Mouse (Mus musculus) kidney, embryonic 16.5 days (tissue): Measurements from ENCODE around the gene Lefty2. TPM values are rescaled to one million over a fixed set of nuclear protein-coding genes. Genes with fewer than 3 reads are reported as not detected.
"Not testable (repeated sequence)": the region's sequence is repeated elsewhere in the genome, so short reads cannot be mapped to it uniquely, and the experiment has no call there.

ENCODE experiments used
- ATAC-seq: fragments of 200-750 bp; cut with Nextera tagmentation; 2 replicates; pipeline ENCODE4 v1.8.0; 2017; ENCODE audit warnings: moderate TSS enrichment; ENCODE audit not compliant: low FRiP score, low TSS enrichment
- H3K27ac ChIP-seq: fragments of 300-500 bp; sonication (generic); 2 replicates; pipeline ENCODE4 v1.5.1; 2014; ENCODE audit warnings: low read length
- H3K27me3 ChIP-seq: fragments of 300-500 bp; sonication (generic); 2 replicates; pipeline ENCODE4 v1.6.1; 2014; ENCODE audit warnings: low read length, control low read depth, mixed read lengths; ENCODE audit not compliant: insufficient read depth
- H3K36me3 ChIP-seq: fragments of 300-500 bp; sonication (generic); 2 replicates; pipeline ENCODE4 v1.6.1; 2014; ENCODE audit warnings: low read length, control low read depth, mixed read lengths; ENCODE audit not compliant: insufficient read depth
- H3K4me1 ChIP-seq: fragments of 300-500 bp; sonication (generic); 2 replicates; pipeline ENCODE4 v1.6.1; 2014; ENCODE audit warnings: low read length, control low read depth, mixed read lengths; ENCODE audit not compliant: insufficient read depth
- H3K4me2 ChIP-seq: fragments of 300-500 bp; sonication (generic); replicated peaks from 2 replicates; pipeline ENCODE4 v1.6.1; 2014; ENCODE audit warnings: low read depth, low read length
- H3K4me3 ChIP-seq: fragments of 300-500 bp; sonication (generic); 2 replicates; pipeline ENCODE4 v1.5.1; 2014; ENCODE audit warnings: mild to moderate bottlenecking, low read length
- H3K9ac ChIP-seq: fragments of 300-500 bp; sonication (generic); replicated peaks from 2 replicates; pipeline ENCODE4 v1.6.1; 2014; ENCODE audit warnings: low read length
- H3K9me3 ChIP-seq: fragments of 300-500 bp; sonication (generic); 2 replicates; pipeline ENCODE4 v1.6.1; 2016; ENCODE audit warnings: low read length, control low read depth
- WGBS: fragments of 180-500 bp; shearing (Covaris S2); extraction: QIAGEN DNeasy Blood & Tissue Kit; methylation state at CpG from one replicate; pipeline ENCODE4 v1.1.7; 2014; 5-methylcytosine and 5-hydroxymethylcytosine counted together
- polyA plus RNA-seq: library from polyadenylated mRNA; unstranded; fragments of >200 nt; fragmentation: Nextera tagmentation; extraction: Ambion mirVana; gene quantifications from 2 replicates; pipeline ENCODE4 v1.2.1, GENCODE M21; 2015

Lefty2 gene
- polyA plus RNA-seq, 1 experiment from 2014 or later = 0.12 TPM

DNA sequence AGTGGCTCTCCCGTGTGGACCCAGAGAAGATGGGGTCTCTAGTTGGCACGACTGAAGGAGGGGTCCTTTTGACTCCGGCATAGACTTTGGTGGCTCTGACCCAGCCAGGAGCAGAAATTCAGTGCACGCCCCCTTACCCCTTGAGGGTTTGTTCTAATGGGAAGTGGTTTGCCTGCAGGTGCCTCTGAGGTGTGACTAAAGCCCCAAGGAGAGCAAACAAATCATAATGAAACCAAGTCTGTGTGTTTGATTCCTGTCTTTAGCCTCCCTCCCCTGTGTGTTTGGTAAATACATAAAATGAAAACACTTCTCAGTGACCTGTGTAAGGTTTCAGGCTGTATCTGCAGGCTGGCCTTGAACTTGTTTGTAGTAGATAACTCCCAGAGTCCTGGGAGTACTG is 33.4 kb downstream of the Lefty2 start:
- no peaks in the 10 kb centered on the region; the same call in 1 of the 2 replicates for H3K27me3 ChIP-seq
- no peaks in the 10 kb centered on the region for H3K9me3 ChIP-seq
- H3K27ac ChIP-seq = no peak overlapping the region
- no peaks in the 10 kb centered on the region for H3K4me1 ChIP-seq
- no peaks in the 10 kb centered on the region for H3K36me3 ChIP-seq
- H3K4me3 ChIP-seq = no peak overlapping the region
- WGBS = 70% methylated on average over 4 of the region's 4 CpGs
- ATAC-seq = no peak
- no peak overlapping the region for H3K4me2 ChIP-seq
- no peak overlapping the region for H3K9ac ChIP-seq

DNA sequence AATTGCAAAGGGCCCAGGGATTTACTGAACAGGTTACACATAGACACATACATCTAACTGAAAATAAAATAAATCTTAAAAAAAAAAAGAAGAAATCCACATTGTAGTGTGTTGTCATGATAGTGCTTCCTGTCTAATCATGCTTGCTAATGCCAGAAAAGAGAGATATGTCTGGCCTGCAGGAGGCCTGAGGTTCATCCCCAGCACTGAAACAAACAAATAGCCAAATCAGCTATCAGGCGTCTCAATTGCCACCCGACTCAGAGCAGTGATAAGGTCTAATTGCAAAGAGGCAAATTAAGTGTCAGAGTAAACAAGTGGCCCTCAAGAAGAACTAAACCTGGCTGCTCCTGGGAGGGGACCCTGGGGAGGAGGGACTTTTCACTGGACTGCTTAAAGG is 36.7 kb downstream of the Lefty2 start:
- WGBS = 38% methylated on average over 2 of the region's 2 CpGs
- Histone ChIP-seq H3K27ac (no peak overlapping the region), H3K9me3 (no peaks in the 10 kb centered on the region), H3K36me3 (no peaks in the 10 kb centered on the region), H3K9ac (no peak overlapping the region), H3K4me2 (no peak overlapping the region), H3K4me3 (no peak overlapping the region), H3K4me1 (no peaks in the 10 kb centered on the region), H3K27me3 (peaks cover 18% of the 10 kb centered on the region)
- ATAC-seq = no peak

DNA sequence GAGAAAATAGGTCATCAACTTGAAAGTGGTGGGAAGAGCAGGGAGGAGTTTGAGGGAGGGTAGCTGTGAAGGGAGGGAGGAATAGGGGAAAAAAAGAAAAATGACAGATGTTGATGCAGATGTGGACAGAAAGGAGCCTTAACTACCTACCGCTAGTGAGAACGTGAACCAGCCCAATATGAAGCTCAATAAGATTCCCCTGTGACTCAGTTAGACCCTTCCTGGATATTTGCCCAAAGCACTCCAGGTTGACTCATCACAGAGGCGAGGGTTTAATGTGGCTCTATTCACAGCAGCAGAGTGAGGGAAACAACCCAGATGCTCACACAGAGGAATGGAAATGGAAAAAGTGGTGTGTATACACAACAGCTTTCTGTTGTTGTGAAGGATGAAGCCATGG is 38.2 kb downstream of the Lefty2 start:
- no peak overlapping the region for H3K4me2 ChIP-seq
- no peaks in the 10 kb centered on the region for H3K9me3 ChIP-seq
- H3K9ac ChIP-seq = no peak overlapping the region
- H3K4me3 ChIP-seq = no peak overlapping the region
- H3K4me1 ChIP-seq = no peaks in the 10 kb centered on the region
- H3K36me3 ChIP-seq = no peaks in the 10 kb centered on the region
- peaks cover 33% of the 10 kb centered on the region for H3K27me3 ChIP-seq
- 76% methylated on average over 3 of the region's 3 CpGs for WGBS
- no peak overlapping the region for H3K27ac ChIP-seq
- ATAC-seq = no peak

DNA sequence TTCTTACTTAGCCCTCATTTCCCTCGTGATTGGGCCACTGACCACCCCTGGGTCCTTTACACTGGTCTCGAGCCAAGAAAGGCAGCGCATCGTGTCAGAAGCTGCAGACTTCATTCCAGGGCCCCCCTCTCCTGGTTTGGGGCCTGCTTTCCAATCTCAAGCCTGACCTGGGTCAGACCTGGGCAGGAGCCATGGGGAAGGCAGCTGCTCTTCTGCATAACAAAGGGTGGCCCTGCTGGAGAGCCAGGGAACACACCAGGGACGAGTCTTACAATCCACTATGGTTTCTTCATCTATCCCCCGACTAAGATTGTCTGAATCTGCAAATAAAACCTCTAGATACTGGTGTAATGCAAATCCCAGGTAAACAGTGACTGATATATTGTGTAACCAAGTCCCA is 40.8 kb downstream of the Lefty2 start:
- Histone ChIP-seq H3K36me3 (no peaks in the 10 kb centered on the region), H3K27ac (no peak overlapping the region), H3K9me3 (no peaks in the 10 kb centered on the region), H3K4me2 (no peak overlapping the region), H3K4me1 (no peaks in the 10 kb centered on the region), H3K27me3 (peaks cover 43% of the 10 kb centered on the region), H3K4me3 (no peak overlapping the region), H3K9ac (no peak overlapping the region)
- no peak for ATAC-seq
- WGBS = 31% methylated on average over 6 of the region's 6 CpGs

DNA sequence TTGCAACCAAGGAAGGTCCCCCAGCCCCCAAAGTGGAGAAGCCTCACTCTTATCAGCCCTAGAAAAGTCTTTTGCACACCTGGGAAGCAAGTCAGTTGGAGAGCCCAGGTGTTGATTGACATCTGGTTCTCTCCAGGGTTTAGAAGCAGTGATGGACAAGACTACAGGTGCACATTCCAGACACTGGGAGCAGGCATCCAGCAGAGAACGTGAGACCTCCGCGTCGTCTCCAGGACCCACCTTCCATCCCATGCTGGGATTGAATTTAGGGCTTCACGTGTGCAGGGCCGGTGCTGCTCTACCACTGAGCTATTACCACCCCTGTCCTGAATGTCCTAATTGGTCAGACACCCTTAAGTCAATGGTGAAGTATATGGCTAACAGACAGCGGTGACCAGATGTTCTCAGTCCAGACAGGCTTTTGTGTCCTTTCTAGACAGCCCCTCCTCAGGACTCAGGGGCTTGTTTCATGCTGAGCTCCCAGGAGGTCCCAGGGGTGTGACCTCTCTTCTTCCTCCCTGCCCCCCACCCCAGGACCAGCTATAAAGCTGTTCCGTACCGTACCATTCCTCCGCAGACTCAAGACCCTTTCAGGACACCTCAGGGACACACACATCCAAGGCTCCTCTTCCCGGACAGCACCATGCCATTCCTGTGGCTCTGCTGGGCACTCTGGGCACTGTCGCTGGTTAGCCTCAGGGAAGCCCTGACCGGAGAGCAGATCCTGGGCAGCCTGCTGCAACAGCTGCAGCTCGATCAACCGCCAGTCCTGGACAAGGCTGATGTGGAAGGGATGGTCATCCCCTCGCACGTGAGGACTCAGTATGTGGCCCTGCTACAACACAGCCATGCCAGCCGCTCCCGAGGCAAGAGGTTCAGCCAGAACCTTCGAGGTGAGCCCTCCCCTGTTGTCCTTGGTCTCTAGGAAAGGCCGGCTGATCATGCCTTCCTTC is 41.8 kb downstream of the Lefty2 start, which contains the start of gene Lefty1:
Gene Lefty1, plus strand, starts transcription at position 556 of the 953 bp plus-strand sequence.
- Histone ChIP-seq H3K4me1 (no peaks in the 10 kb centered on the region), H3K27me3 (peaks cover 43% of the 10 kb centered on the region), H3K9me3 (no peaks in the 10 kb centered on the region), H3K36me3 (no peaks in the 10 kb centered on the region), H3K27ac (no peak within 1 kb of the TSS), H3K9ac (no peak within 1 kb of the TSS), H3K4me2 (no peak within 1 kb of the TSS), H3K4me3 (no peak within 1 kb of the TSS)
- ATAC-seq = no peak
- 12% methylated on average over 21 of the region's 21 CpGs for WGBS

DNA sequence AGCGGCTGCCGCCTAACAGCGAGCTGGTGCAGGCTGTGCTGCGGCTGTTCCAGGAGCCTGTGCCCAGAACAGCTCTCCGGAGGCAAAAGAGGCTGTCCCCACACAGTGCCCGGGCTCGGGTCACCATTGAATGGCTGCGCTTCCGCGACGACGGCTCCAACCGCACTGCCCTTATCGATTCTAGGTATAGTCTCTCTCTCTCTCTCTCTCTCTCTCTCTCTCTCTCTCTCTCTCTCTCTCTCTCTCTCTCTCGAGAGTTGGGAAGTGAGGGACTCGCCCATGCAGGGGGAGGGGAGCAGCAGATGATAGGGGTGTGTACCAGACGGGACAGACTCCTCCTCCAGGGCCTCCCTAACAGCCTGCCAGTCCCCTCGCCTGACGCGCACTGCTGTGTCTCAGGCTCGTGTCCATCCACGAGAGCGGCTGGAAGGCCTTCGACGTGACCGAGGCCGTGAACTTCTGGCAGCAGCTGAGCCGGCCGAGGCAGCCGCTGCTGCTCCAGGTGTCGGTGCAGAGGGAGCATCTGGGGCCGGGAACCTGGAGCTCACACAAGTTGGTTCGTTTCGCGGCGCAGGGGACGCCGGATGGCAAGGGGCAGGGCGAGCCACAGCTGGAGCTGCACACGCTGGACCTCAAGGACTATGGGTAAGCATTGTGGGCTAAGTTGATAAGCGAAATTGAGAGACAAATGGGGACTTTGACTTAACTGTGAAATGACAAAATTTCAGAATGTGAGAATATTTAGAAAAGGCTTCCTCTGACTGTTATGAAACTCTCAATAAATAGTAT is 43.9 kb downstream of the Lefty2 start:
- WGBS = 3% methylated on average over 38 of the region's 41 CpGs
- H3K4me1 ChIP-seq, H3K36me3 ChIP-seq, H3K9me3 ChIP-seq, H3K27ac ChIP-seq: not testable (repeated sequence)
- peak; percentile 81 for ATAC-seq
- peak overlapping the region; percentile 41 for H3K4me3 ChIP-seq
- peaks cover 47% of the 10 kb centered on the region for H3K27me3 ChIP-seq
- peak overlapping the region; percentile 41; the same call in 1 of the 2 replicates for H3K9ac ChIP-seq
- peak overlapping the region; percentile 54 for H3K4me2 ChIP-seq

DNA sequence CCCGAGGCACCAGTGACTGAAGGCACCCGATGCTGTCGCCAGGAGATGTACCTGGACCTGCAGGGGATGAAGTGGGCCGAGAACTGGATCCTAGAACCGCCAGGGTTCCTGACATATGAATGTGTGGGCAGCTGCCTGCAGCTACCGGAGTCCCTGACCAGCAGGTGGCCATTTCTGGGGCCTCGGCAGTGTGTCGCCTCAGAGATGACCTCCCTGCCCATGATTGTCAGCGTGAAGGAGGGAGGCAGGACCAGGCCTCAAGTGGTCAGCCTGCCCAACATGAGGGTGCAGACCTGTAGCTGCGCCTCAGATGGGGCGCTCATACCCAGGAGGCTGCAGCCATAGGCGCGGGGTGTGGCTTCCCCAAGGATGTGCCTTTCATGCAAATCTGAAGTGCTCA is 44.7 kb downstream of the Lefty2 start:
- H3K4me3 ChIP-seq, ATAC-seq, H3K9ac ChIP-seq, H3K36me3 ChIP-seq, H3K4me2 ChIP-seq, H3K27ac ChIP-seq, H3K4me1 ChIP-seq, H3K9me3 ChIP-seq: not testable (repeated sequence)
- H3K27me3 ChIP-seq = peaks cover 47% of the 10 kb centered on the region
- WGBS = 37% methylated on average over 13 of the region's 13 CpGs

DNA sequence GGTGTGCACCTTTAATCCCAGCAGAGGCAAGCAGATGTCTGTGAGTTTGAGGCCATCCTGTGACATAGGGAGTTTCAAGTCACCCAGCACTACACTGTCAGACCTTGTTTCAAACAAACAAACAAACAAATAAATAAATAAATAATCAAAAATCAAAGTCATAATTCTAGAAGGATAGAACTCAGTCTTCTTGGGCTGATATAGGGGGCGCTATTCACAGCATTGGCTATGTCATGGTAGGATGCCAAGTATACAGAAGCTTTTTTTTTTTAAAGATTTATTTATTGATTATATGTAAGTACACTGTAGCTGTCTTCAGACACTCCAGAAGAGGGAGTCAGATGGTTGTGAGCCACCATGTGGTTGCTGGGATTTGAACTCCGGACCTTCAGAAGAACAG is 45.9 kb downstream of the Lefty2 start:
- H3K27ac ChIP-seq, H3K4me2 ChIP-seq, H3K36me3 ChIP-seq, H3K4me3 ChIP-seq, H3K9me3 ChIP-seq, ATAC-seq, H3K9ac ChIP-seq: not testable (repeated sequence)
- 74% methylated on average over 2 of the region's 2 CpGs for WGBS
- H3K4me1 ChIP-seq = peaks cover 12% of the 10 kb centered on the region
- H3K27me3 ChIP-seq = peaks cover 38% of the 10 kb centered on the region

DNA sequence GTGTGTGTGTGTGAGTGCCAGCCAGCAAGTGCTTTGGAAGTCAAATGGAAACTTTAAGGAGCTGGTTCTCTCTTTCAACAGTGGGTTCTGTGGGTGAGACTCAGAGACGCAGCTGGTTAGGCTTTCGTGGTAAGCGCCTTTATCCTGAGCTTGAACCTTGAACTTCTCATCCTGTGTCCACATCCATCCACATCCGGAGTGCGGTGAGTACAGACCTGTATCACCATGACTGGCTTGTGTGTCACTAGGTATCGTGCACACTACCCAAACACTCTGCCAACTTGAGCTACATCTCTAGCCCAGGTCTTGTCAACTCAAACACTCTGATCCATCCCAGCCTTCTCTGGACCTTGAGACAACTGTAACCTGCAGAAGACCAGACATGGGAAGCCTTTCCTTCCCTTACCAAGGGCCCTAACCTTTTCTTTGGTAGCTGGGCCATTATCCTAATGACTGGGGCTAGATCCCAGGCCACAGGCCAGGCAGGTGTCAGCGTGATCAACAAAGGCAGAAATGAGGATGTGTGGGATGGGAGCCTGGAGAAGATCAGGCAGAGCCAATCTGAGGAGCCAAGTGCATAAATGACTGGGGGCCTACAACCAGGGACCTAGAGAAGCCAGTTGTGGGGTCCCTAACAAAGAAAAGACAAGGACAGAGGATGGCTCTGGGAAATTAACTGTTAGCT is 48.0 kb downstream of the Lefty2 start:
- no peak for ATAC-seq

More for the DNA sequence above, 48.0 kb downstream of the Lefty2 start:
- Histone ChIP-seq H3K36me3 (no peaks in the 10 kb centered on the region), H3K4me2 (peak overlapping the region; percentile 94), H3K27me3 (peaks cover 16% of the 10 kb centered on the region), H3K27ac (no peak overlapping the region), H3K4me3 (peak overlapping the region; percentile 92), H3K9ac (peak overlapping the region; percentile 88), H3K9me3 (no peaks in the 10 kb centered on the region), H3K4me1 (peaks cover 29% of the 10 kb centered on the region)
- 84% methylated on average over 7 of the region's 7 CpGs for WGBS
